Mouse (Mus musculus) subcutaneous adipose tissue, adult 2 months (tissue): ENCODE results near the gene Nup155. TPM values are rescaled to one million over a fixed set of nuclear protein-coding genes. Genes with fewer than 3 reads are reported as not detected.

ENCODE experiments used
- polyA plus RNA-seq: library from polyadenylated mRNA; depleted of rRNA; stranded (reverse); fragments of >200 nt; gene quantifications from 2 replicates; pipeline ENCODE4 v1.2.3, GENCODE M21; 2012; ENCODE audit warnings: low replicate concordance; rRNA removed

Gene Nup155
- 6.1 and 15.9 TPM in 2 replicates for polyA plus RNA-seq

DNA sequence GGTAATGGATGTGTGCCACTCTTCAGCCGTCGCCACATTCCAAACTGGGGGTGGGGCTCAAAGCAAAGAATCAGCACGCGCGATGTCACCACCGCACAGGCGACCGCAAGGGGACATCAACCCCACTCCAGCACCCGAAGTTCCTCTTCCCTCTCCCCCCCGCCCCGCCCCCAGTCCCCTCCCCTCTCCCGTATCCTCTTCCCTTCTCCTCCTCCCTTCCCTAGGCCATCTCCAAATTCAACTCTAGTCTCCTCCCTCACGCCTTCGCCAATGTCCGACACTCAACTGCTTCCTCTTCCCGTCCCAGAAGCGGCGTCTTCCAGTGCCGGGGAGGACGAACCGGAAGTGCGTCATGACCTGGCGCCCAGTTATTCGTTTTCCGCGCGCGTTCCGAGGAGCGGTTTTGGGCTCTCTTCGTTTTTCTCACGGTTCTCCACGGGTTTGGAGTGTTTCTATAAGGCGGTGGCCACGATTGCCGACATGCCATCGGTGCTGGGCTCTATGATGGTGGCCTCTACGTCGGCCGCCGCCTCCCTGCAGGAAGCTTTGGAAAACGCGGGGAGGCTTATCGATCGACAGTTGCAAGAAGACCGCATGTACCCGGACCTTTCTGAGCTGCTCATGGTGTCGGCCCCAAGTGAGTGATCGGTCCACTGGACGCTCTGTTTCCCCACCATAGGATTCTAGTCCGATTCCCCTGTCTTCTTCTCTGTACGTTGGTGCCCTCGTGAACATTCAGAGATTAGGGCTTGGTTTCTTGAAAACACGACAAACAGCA lies at the start of gene Nup155:
Gene Nup155 (plus strand): TSS at position 308 of the 778 bp plus-strand sequence.

GRCm38 (mm10) chr15:8098774-8099749 lies 10.0 kb upstream of the Nup155 start, which contains the start of gene Wdr70:
Gene Wdr70 (minus strand): TSS chr15:8099209.

DNA sequence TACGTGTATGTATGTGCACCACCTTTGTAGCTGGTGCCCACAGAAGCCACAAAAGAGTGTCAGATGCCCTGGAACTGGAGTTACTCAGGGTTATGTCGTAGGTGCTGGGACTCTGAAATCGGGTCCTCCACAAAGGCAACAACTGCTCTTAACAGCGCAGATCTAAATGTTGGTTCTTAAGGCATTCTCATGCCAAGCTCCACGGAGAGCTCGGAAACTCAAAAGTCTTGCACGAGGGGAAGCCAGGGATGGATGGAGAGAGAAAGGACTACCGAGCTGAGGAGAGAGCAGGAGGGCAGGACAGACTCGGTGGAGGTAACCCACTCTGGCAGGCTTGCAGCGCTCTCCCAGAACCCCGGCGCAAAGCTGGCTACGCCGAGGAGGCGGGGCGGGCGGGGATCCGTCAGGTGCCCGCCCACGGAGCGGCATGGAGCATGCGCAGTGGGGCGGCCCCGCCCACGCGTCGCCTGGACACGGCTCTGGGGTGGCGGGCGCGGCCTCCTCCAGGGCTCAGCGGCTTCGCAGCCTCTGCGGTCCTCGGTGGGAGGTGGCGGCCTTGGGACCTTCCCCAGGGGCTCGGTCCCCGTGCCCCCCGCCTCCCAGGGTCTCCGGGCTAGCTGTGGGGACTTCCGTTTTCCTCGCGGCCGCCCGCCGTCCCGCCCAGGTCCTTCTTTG lies 59.7 kb downstream of the Nup155 start, which contains the start of gene Cplane1:
Gene Cplane1 (plus strand): TSS at position 516 of the 675 bp plus-strand sequence.

Other genes starting within 250 kb of the Nup155 start
- gene Wdr70, start 10.1 kb upstream of the Nup155 start, polyA plus RNA-seq, result 13.5 and 16.7 TPM in 2 replicates
- 3.4 and 8.5 TPM in 2 replicates for gene Cplane1, start 59.8 kb downstream of the Nup155 start, polyA plus RNA-seq